Mouse (Mus musculus) right cerebral cortex, postnatal 4 days (tissue): ENCODE data around the gene Slc10a1.

Experiments
- DNase-seq: peaks from one replicate; pipeline ENCODE4 v3.0.0-alpha.2; 2022

The Slc10a1 gene

GRCm38 (mm10) chr12:80926550-80926949, 42.0 kb downstream of the Slc10a1 start:
- DNase-seq, result no peak

DNA sequence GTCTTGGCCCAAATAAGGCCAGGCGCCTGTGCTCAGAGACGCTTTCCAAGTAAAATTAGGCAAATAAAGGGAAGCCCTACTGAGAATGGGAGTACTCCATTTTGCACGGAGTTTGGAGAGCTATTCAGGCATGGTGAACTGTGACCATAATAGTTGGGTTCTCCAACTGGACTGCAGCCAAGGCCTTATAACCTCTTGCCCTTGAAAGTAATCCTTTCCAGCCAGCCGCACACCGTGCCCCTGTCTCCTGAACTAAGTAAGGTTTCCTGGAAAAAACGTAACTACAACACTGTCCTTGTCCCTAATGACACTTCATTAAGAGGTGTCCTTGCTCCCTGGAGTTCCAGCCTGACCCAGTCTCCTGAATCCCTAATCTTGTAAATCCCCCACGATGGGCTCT, 42.6 kb downstream of the Slc10a1 start:
- DNase-seq, result no peak

DNA sequence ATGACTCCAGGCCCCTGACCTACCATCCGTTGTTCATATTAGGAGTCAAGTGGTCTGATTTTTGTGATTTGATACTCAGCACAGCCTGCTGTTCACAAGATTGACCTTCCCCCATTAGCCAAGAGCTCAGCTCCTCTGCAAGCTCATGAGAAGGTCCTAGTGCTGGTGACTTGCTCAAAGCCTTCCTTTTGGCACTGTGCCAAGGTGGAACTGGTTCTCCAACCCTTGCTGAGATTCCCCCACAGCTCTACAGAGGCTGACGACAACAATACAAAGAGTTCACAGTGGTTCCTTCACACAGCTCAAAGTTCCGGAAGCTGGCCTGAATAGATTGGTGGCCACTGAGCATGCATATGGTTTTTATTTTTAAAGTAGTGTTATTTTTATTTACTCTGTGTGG, 44.3 kb downstream of the Slc10a1 start:
- DNase-seq, result peak; percentile 12

DNA sequence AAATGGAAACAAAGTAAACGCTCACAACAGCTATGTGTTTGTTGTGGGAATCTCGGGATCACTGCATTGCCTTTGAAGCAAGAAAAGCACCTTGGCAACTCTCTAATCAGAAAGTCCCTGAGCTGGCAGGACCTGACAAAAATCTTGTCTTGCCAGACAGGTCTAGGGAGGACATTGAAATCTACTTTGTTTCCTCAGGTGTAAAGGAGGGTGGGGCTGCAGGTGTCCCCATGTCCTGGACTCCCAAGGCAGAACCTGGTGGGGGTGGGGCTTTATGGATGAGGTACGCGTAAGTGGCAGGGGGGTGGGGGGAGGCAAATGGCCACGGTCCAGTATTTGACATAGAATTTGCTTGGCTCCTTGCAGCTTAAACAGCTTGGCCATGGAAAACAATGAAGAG, 44.9 kb downstream of the Slc10a1 start:
- DNase-seq, result no peak

DNA sequence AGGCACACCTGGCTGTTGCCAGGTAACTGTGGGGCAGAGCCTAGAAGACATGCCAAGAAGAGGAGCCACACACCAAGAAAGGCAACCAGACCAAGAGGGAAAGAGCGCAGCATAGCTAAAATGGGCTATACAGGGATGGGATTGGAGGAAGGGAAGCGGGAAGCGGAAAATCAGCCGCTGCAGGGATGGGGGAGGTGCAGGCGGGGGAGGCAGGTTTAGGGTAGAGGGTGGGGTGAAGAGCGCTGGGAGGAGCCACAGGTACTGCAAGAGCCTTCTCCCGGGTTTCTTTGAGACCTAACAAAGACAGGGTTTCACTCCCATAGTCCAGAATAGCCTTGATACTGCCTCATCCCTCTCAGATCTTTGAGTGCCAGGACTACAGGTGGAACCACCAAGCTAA, 45.6 kb downstream of the Slc10a1 start:
- DNase-seq, result peak; percentile 25

DNA sequence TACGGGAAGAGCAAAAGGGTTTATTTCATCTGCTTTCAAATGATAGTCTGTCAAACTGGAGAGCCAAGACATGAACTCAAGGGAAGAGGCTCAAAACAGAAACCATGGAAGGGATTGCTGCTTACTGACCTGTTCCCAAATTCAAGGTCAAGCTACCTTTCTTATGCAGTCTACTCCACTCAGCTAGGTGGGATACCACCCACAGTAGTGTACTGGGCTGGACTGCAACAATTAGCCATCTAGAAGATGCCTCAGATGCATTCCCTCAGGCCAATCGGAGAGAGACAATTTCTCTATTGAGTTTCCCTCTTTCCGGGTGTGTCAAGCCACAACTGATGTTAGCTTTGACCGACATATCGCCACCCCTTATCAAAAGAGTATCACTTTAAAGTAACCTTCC, 47.2 kb downstream of the Slc10a1 start:
- no peak for DNase-seq

DNA sequence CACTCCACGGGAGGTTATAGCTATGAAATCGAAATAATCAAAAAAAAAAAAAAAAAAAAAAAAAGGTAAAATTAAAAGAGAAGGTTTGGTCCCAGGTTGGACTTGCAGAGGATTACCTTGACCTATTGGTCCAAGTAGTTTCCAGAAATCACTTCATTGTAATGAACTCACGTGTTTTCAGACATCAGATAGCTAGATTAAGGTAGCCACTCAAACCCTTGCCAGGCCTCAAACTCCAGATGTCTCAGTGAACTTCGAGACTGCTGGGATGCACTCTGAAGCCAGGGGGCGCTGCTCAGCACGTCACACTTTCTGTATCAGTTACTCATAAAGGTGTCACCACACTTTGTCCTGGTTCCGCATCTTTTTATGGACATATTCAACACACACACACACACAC, 50.7 kb downstream of the Slc10a1 start:
- no peak for DNase-seq

DNA sequence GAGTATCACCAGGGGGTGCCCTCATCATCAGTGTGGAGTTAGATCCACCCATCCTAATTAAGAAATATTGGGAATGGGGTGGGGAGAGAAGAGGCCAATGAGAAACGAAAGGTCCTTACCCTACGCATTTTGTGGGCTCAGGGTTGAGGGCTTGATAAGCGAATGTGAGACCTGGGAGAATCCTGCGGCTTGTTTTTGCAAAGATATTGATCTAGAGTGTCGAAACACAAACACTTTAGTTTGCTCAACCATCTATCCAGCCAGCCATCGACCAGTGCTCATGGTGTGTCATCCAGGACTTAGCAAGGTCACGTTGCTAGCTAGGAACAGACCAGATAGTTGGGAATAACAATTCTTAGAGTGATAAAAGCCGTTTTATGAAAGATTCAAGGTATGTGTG, 58.9 kb downstream of the Slc10a1 start:
- DNase-seq, result no peak
